In genomic region chrX:129974816-129975215, GRCm38 (mm10) we compare ENCODE assay signal across 12 mouse cellular contexts.
DNase-seq lines count a peak whose midpoint lies in the region; ATAC-seq lines count a peak whose summit lies in the region.
"Had no signal": no experiment of that assay in that cellular context is flagged by ENCODE, and none has a peak within 500 bp of the region (broad histone marks: within the 10 kb centered on the region; RNA-seq: fewer than 3 reads in every experiment).

No protein-coding gene starts in this region.

- no peak overlapping the region for H3K4me2 ChIP-seq in embryonic facial prominence, embryonic 11.5 days (ENCODE audit: low read depth, low read length)

- peak; percentile 1 for DNase-seq in embryonic facial prominence, embryonic 11.5 days (ENCODE audit: low spot score)
- DNase-seq in embryonic facial prominence, embryonic 10.5 days (ENCODE audit: low spot score), result no peak
- peak; percentile 2 to 21 for DNase-seq in layer of hippocampus, adult 18-20 months (ENCODE audit: low spot score in 2 of 2)
- no peak for DNase-seq in layer of hippocampus, adult 9-10 months (ENCODE audit: low spot score)
- DNase-seq in adipocyte (ENCODE audit: low spot score), result peak; percentile 42
- peak; percentile 3 for DNase-seq in layer of hippocampus, adult 9-11 months
- DNase-seq in adrenal gland, adult 8-10 months, result no peak
- DNase-seq in heart, postnatal 36 days, result no peak
- DNase-seq: lung, adult 18-20 months; right cerebral cortex, postnatal 14 days had no signal

- no peak overlapping the region for H3K4me3 ChIP-seq in embryonic facial prominence, embryonic 11.5 days (ENCODE audit: low read depth, low read length)
- no peak overlapping the region for H3K4me3 ChIP-seq in embryonic facial prominence, embryonic 10.5 days
- H3K4me3 ChIP-seq: forebrain, embryonic 10.5 days; myocyte had no signal

- H3K9me3 ChIP-seq in embryonic facial prominence, embryonic 11.5 days (replicated peaks; ENCODE audit: control insufficient read depth, low read length), result no peaks in the 10 kb centered on the region
- no peaks in the 10 kb centered on the region for H3K9me3 ChIP-seq in embryonic facial prominence, embryonic 10.5 days
- H3K9me3 ChIP-seq: forebrain, embryonic 10.5 days had no signal

- no peaks in the 10 kb centered on the region for H3K27me3 ChIP-seq in embryonic facial prominence, embryonic 11.5 days (ENCODE audit: control insufficient read depth, insufficient read depth, low read length)
- no peaks in the 10 kb centered on the region for H3K27me3 ChIP-seq in embryonic facial prominence, embryonic 10.5 days (replicated peaks; ENCODE audit: low read depth, poor library complexity, severe bottlenecking)

- H3K4me1 ChIP-seq in embryonic facial prominence, embryonic 11.5 days (ENCODE audit: control insufficient read depth, insufficient read depth, low read length), result no peaks in the 10 kb centered on the region
- no peaks in the 10 kb centered on the region for H3K4me1 ChIP-seq in embryonic facial prominence, embryonic 10.5 days
- H3K4me1 ChIP-seq: forebrain, embryonic 10.5 days had no signal

- no peak overlapping the region for H3K27ac ChIP-seq in embryonic facial prominence, embryonic 11.5 days (replicated peaks; ENCODE audit: low read depth, low read length)
- no peak overlapping the region for H3K27ac ChIP-seq in embryonic facial prominence, embryonic 10.5 days (replicated peaks)
- H3K27ac ChIP-seq: forebrain, embryonic 10.5 days had no signal

- ATAC-seq in embryonic facial prominence, embryonic 11.5 days (replicated peaks; ENCODE audit: insufficient number of reproducible peaks, low FRiP score, low TSS enrichment, low read depth), result no peak

- no peak overlapping the region for H3K9ac ChIP-seq in embryonic facial prominence, embryonic 11.5 days (replicated peaks; ENCODE audit: low read length)

- intact Hi-C loops in heart, postnatal 36 days (cut with DNase I), result no loop called here

- 73% methylated on average over 4 of the region's 4 CpGs for WGBS in embryonic facial prominence, embryonic 11.5 days
- WGBS in embryonic facial prominence, embryonic 10.5 days, result 68% methylated on average over 4 of the region's 4 CpGs

- no peaks in the 10 kb centered on the region for H3K36me3 ChIP-seq in embryonic facial prominence, embryonic 11.5 days (replicated peaks; ENCODE audit: control insufficient read depth, insufficient read depth, low read depth, low read length)
- H3K36me3 ChIP-seq in embryonic facial prominence, embryonic 10.5 days (replicated peaks), result no peaks in the 10 kb centered on the region
- H3K36me3 ChIP-seq: forebrain, embryonic 10.5 days had no signal

Comparison
In these comparisons a context has a peak if more than half of its experiments do, and no peak if none do; other contexts are left out.
1. DNase-seq: peak in embryonic facial prominence, embryonic 11.5 days (single experiment), layer of hippocampus, adult 18-20 months (2 of 2), adipocyte (single experiment) and layer of hippocampus, adult 9-11 months (single experiment); none in embryonic facial prominence, embryonic 10.5 days (single experiment), layer of hippocampus, adult 9-10 months (single experiment), adrenal gland, adult 8-10 months (single experiment) and heart, postnatal 36 days (0 of 2).